Mouse (Mus musculus): ENCODE results near the gene Polr3g.
"Not testable (repeated sequence)": the region's sequence is repeated elsewhere in the genome, so short reads cannot be mapped to it uniquely, and the experiment has no call there.

The Polr3g gene

DNA sequence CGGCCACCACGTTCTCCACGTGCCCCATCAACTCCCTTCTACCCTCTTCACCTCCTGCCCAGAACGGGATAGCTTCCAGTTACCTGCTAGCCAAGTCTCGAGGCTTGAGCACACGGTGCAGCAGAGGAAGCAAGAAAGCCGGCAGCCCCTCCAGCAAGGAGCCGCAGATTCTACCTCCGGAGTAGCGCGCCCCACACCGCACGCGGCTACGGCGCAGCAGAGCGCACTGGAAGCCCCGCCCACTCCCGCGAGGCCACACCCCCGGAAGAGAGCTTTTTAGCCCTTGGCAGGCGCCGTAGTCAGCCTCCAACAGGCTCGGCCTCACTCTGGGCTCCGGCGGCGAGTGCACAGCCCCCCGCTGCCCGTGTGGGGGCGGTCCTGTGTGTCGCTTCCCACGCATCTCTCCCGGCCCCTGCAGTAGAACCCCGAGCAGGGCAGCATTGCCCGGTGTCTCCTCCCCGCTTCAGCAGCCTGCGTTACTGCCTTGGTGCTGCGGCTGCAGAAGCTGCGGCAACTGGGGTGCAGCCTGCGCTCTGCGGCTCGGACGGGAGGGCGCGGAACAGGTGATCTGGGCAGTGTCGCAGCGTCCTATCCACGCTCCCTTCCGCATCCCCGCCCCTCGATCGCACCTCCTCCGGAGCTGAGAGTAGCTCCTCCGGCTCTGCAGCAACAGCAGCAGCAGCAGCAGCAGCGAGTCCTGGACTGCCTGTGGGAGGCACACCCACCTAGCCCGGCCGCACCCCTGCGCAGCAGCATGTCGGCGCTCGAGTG lies at the start of gene Polr3g, which contains the start of gene Mblac2:
Gene Polr3g (minus strand): TSS at position 239 of the 771 bp plus-strand sequence.
Gene Mblac2 (plus strand): TSS at position 567 of the 771 bp plus-strand sequence.
- DNase-seq (ENCODE audit: low read depth) = peak; percentile 92

DNA sequence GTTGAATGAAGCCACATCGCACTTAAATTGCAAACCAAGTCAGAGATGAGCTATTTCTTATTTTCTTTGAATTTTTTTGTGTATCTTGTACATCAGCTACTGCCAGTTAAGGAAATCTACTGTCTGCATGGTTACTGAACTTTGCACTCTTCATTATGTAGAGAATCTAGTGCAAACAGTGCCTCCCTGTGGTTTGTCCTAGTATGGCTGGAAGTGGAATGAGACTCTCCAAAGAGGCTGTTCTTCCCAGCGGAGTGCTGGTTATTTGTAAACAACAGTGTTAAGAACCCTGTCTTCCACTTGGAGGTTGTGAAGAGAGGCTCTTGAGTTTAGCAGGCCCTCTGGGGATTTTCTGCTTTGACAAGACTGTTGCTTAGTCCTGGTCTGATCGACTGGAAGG lies 49.6 kb upstream of the Polr3g start:
- peak; percentile 59 for DNase-seq (ENCODE audit: low read depth)

DNA sequence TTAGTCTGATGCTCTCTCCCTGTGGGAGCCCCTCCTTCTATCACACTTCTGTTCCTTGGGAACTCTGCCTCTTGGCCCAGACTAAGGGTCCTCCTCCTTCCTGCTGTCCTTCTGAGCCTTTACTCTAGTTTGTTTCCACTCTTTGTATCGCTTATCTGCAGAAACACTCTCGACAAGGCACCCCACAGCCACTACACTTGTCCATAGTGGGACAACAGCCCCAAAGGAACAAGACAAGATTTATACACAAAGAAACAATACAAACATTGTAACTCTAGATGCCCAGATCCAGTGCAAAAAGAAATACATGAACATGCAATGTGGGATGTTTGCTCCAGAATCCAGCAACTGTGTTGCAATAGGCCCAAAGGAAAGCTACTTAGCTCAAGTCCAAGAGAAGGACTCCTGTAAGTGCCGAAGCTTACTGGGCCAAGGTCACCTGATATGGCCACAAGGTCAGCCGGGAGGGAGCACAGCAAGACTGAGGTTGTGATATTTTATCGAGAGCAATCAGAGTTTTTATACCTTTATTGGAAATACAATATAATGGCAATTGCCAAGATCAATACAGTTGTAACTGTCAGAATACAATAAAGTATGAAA lies 46.3 kb upstream of the Polr3g start:
- no peak for DNase-seq (ENCODE audit: low read depth)

DNA sequence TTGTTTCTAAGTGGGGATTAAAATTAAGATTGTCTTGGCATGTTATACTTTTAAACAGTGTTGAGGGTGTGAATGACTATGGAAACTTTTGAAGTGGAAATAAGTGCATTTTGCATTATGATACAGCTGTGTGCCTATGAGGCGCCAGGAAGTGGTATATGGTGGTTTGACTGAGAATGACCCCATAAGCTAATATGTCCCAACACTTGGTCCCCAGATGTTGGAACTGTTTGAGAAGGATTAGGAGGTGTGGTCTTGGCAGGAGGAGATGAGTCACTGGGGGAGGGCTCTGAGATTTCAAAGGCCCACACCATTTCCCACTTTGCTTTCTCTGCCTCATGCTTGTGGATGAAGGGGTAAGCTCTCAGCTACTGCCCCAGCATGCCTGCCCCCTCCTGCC lies 44.5 kb upstream of the Polr3g start:
- no peak for DNase-seq (ENCODE audit: low read depth)

DNA sequence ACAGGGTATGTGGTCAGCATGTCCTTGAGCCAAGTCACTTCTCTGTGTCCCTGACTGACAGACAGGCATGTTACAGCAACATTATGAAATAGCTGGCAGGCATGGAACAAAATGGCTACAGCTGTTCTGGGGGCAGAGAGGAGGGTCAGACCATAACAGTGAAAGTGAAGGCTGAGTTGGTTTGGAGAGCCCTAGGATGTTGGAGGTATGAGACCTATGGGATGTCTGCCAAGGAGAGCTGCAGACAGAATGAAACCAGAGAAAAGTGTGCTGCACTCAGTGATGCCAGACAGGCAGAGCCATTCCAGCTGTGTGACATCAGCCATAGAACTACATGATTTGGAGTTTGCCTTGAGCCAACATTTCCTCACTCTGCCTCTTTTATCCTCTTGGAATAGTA lies 44.1 kb upstream of the Polr3g start:
- no peak for DNase-seq (ENCODE audit: low read depth)

DNA sequence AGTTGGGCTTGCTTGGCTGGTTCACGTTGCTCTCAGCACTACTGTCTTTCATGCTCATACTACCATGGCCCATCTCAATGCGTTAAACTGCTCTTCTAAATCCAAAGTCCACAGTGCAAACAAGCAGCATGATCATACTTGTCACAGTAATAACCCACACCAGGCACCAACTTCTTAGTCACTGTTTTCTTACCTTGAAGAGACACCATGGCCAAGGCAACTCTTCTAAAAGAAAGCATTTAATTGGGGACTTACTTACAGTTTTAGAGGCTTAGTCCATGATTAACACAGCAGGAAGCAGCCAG lies 33.2 kb upstream of the Polr3g start:
- no peak for DNase-seq (ENCODE audit: low read depth)

DNA sequence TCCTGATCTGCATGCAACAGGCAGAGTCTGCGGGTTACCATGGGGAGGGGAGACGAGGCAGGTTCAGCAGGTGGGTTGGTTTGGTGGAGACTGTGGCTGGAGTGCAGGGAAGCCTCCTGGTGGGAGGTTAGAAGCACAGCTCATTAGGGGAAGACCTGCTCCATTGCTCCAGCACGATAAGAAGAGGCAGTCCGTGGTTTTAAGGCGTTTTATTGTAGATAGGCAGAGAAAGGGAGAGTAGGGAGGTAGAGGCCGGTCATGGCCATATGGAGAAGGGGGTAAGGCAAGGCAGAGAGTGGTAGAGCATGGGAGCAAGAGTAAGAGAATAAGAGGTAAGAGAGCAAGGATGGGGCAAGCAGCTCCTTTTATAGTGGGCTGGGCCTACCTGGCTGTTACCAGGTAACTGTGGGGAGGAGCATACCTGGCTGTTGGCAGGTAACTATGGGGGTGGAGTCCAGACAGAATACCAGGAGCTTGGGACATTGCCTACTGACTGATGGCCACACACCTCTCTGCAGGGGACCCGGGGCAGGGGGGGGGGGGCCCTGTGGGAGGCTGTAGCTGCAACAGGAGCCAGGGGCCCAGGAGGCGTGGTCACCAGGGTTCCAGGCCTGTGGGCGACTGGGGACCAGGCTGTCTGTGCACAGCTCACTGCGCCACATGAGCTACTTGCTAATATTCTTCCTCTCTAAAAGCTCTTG lies 32.7 kb upstream of the Polr3g start:
- DNase-seq (ENCODE audit: low read depth) = no peak

DNA sequence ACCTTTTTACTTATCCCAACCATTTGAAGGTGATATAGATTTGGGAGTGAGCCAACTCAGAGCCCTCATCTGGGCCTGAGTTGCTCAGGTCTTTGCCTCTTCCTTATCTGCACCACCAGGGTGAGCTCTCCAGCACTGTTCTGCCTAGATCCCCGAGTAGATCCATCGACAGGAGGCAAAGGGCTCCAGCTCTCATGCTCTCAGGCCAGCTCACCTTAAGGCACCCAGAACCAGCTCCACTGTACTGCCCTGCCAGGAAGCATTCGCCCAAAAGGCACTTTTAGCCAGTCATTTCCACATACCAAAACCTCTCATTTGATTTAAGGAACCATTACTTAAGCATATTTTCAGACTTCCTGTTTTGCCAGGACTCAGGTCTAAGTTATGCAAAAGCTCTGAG lies 30.1 kb upstream of the Polr3g start:
- no peak for DNase-seq (ENCODE audit: low read depth)

DNA sequence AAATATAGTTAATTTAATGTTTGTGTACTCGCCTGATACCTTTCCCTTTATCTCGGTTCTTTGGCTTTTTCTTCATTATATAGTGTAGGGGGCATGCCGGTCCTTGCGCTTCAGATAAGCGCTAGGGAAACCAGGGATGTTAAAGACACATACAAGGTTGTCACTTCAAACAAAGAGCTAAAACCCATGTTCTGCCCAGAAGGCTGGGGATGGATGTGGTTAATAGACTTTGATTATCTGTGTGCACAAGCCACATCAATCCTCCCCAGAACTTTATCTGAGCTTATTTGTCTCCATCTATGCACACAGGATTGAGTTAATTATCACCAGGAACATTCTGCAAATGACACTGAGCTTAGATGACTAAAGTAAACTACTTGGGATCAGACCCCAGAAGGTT lies 25.8 kb upstream of the Polr3g start:
- DNase-seq (ENCODE audit: low read depth) = no peak

DNA sequence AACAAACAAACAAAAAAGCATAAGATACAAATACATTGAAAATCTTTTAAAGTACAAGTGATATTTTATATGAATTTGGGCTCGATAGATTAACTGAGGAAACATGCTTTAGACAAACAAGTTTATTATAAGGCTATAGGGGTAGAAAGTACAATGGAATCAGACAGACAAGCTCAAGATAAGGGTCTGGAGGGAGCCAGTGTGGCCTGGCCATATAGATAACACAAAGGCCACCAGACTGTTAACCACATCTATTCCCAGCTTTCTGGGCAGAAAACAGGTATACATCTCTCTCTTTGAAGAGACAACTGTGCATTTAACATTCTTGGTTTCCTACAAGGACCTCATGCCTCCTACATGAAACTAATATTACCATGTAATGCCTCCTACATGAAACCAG lies 19.5 kb upstream of the Polr3g start:
- DNase-seq (ENCODE audit: low read depth) = no peak

DNA sequence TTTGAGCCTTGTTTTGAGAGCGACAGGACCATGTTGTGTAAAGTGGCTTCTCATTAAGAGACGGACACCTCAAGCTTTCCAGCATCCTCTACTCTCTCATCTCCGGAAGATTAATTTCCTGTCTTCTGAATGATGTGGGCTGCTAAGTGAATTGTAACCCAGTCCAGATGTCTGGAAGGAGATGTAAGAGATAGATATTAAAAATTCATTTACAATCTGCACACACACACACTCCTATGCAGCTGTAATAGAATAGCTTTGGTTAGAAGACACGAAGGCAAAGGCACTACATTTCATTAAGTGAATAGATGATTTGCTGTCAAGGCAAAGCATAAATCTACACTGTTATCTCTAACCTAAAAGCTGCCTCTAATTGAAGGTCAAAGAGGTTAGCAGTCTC lies 18.3 kb upstream of the Polr3g start:
- no peak for DNase-seq (ENCODE audit: low read depth)

DNA sequence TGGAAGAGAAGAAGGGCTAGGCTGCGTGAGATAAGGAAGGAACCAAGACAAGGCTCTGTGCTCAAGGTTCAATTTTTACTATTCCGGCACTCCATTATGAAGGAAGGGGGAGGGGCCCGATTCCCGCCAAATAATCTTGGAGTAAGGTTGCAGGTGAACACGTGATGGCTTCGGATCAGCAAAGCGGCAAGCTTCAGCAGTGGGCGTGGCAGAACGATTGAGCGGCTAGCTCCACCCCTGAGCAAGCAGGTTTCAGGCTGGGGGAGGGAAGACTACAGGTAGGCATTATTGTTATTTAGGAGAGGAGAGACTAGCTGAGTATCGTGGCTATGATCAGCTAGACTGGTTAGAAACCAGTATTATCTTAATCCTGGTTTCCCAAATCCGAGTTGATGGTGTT lies 17.3 kb upstream of the Polr3g start:
- not testable (repeated sequence) for DNase-seq (ENCODE audit: low read depth)

DNA sequence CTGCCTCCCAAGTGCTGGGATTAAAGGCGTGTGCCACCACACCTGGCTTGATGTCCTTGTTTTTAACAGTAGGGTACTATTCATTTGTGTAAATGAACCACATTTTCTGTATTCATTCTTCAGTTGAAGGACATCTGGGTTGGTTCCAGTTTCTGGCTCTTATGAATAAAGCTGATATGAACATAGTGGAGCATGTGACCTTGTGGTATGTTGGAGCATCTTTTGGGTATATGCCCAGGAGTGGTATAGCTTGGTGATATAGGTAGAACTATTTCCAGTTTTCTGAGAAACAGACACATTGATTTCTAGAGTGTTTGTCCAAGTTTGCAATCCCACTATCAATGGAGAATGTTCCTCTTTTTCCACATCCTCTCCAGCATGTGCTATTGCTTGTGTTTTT lies 3.1 kb upstream of the Polr3g start:
- DNase-seq (ENCODE audit: low read depth) = no peak

DNA sequence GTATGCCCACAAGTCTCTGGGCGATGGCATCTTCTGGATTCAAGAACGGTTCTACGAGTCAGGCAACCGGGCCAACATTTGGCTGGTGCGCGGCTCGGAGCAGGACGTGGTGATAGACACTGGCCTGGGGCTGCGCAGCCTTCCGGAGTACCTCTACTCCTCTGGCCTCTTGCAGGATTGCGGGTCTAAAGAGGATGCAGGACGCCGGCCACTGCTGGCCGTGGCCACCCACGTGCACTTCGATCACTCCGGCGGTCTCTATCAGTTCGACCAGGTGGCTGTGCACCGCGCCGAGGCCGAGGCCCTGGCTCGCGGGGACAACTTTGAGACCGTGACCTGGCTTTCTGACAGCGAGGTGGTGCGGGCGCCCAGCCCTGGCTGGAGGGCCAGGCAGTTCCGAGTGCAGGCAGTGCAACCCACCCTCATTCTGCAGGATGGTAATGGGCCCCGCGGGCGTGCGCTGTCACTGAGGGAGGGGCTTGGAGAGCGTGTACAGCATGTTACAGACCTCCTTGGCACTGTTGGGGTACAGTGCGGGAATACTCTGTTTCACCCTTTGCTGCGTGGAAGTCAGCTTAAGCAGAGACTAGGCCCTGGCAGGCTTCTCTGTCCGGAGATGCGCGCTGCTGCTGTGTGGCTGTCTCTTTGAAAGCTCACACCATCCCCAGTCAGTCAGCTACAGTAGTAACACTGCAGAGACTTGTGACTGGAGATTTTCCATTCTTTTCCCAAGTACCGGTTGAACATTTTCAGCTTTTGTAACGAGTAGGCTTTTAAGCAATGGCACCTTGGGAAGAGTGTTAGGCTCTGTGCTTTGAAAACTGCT lies 946 bp upstream of the Polr3g start:
- no peak for DNase-seq (ENCODE audit: low read depth)

DNA sequence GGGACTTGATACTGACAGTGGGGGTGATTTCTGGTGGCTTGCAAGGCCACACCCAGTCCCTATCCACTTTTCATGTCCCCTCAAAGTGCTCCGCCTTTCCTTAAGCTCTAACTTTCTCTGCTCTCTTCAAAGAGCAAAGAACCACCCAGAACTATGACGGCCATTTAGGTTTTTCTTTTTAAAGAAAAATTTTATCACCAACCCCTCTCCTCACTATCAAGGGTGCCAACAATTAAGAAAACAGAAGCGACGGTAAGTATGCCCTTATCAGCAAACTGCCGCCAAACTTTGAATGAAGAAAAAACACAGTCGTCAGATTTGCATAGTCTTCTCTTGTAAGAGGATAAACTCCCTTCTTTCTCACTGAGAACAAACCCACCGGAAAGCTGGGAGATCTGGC lies 547 bp downstream of the Polr3g start:
- no peak for DNase-seq (ENCODE audit: low read depth)

DNA sequence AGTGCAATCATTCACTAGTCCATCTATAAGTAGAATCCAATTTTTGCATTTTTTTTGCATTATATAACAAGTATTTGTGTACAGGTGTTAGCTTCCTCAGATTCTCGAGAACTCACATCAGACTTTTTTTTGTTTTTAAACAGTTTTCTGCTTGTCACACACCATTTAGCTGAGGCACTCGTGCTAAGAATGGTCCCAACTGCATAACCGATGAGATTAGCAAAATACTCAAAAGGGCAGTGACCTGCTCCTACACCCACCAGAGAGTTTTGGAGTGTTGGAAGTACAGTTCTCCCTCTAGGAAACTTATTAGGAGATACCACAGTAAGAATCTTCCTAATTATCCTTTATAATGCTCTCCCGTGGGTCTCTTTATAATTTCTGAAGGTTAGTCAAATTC lies 1.0 kb downstream of the Polr3g start:
- no peak for DNase-seq (ENCODE audit: low read depth)

DNA sequence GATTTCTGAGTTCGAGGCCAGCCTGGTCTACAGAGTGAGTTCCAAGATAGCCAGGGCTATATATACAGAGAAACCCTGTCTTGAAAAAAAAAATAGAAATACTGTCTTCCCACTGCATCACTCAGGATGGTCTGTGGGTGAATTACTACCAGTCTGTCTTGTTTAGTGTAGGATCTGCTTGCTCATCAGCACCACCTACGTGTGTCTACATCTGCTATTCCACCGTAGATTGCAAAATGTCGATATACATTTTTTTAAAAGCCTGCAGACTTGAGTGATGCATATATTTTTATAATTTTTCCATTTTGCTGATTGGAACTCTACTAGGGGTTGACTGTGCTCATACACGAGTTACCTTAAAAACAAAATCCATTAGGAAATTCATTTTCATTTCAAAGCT lies 4.5 kb downstream of the Polr3g start:
- DNase-seq (ENCODE audit: low read depth) = no peak

DNA sequence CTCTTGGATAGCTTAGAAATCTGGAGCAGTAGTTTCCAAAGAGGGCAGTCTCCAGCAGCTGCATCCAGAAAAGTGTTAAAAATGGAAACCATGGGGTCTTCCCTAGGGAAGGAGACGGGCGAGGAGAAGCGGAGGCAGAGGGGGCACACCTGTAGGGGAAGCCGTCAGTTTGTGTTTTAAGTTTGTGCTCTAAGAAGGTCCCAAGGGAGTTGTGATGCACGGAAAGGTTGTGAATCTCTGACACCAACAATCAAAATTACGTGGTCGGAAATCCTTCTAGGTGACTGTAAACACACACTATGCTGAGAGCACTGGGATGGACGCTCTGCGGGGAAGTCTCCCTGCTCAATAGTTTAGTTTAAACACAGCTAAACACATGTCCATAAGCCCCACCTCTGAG lies 7.2 kb downstream of the Polr3g start:
- no peak for DNase-seq (ENCODE audit: low read depth)

DNA sequence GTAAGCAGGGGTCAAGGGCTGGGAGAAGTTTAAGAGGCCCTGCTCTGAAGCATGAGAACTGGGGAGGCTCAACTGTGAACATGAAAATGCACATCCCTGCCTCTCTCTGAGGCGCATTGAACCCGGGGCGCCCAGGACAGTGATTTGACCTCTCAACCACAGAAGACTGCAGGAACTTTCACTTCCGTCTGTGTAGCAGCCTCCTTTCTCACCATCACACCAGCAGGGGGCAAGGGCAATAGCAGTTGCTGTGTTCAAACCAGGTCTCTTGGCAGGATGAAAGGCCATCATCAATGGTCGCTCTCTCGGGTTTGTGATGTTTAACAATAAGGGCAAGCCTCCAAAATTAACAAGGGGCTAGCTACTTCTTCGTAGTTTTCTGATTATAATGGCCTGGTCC lies 7.7 kb downstream of the Polr3g start:
- no peak for DNase-seq (ENCODE audit: low read depth)

DNA sequence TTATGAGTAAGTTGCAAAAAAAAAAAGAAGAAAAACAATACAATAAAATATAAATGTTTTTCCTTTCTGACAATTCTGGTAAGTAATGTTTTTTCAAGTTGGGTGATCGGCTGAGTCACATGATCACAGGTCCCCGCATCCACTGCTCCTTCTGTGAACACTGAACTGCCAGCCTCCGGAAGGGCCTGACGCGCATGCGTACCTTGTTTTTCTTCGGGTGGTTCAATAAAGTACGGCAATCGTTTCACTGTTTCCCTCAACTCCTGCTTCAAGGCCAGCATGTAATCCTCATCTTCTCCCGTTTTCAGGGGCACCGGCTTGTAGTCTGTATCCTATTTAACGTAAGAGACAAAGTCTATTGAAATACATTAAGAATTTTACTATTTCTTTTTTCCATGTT lies 16.4 kb downstream of the Polr3g start:
- no peak for DNase-seq (ENCODE audit: low read depth)

DNA sequence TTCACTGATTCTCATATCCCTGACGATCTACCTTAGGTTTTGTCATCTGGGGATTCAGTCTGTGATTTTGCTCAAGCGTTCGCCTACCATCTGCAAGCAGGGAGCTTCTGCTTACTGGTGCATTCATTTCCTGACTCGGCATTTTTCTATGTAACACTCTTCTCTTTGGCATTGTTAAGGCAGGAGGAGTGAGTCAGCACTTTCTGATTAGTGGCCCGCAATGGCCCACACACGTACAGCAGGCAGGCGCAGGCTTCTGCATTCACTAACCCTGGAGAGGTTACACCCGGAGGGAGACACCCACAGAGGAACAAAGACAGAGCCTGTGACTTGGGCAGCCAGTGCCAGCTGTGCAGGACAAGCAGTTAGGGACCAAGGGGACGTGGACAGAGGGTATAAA lies 19.2 kb downstream of the Polr3g start:
- peak; percentile 59 for DNase-seq (ENCODE audit: low read depth)

DNA sequence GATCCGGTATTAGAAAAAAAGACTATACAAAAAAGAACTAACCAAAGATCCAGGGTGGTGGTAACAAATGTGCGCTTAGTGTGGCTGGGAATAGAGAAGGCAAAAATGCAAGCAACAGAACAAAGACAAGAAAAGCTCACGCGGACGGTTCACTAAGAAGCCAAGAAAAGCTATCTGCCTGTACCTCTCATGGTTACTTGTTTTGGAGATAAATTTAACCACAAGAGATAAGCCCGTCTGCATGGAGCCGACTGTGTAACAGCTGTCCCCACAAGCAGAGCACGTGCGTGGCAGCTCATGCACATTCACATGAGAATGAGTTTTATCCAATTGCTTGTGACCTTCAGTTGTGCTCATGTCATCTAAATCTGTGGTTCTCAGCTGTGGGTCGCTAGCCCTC lies 20.3 kb downstream of the Polr3g start:
- DNase-seq (ENCODE audit: low read depth) = peak; percentile 56

DNA sequence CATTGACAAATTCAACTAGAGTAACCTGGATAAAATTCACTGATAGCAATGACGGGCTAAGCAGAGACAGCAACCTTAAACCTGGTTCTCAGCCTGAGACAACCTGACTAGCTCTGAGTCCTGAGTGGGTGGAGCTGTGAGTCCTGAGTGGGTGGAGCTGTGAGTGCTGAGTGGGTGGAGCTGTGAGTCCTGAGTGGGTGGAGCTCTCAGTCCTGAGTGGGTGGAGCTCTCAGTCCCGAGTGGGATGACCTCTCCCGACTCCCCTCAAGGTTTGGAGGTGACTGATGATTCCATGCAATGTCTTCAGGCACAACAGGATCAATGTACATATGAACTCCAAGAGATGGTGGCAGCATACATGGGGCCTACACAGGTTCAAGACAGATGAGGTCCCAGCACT lies 21.2 kb downstream of the Polr3g start:
- no peak for DNase-seq (ENCODE audit: low read depth)
